In the genomic region with DNA sequence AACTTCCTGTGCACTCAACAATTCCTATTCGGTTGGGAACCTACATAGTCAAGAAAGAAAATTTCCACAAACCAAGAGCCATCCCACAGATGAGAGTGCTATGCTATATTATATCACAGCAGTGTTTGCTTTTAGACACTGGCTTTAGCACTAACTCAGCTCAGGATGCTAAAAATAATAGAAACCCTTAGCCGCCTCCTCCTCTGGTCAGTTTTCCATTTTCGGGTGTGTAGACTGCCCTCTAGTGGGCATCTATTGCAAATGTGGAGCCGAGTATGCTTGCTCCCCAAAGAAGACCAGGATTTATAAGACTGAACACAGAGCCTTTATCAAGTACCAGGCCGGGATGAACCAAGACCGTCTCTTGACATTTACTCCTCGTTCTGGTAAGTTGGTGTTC, we compare ENCODE assay signal across 9 mouse cellular contexts.
DNase-seq lines count a peak whose midpoint lies in the region; ATAC-seq lines count a peak whose summit lies in the region.
"Had no signal": no experiment of that assay in that cellular context is flagged by ENCODE, and none has a peak within 500 bp of the region (broad histone marks: within the 10 kb centered on the region; RNA-seq: fewer than 3 reads in every experiment).

No protein-coding gene starts in this region.

- DNase-seq in ovary, postnatal 14 days (ENCODE audit: low spot score): peak; percentile 36
- no peak for DNase-seq in ovary, postnatal 36 days (ENCODE audit: low spot score)
- peak; percentile 29 to 39 for DNase-seq in left cerebral cortex, postnatal 10 days (ENCODE audit: extremely low spot score in 1 of 2, low spot score in 2 of 2)
- DNase-seq in urinary bladder, postnatal 4 days (ENCODE audit: low spot score in 2 of 2): no peak
- no peak for DNase-seq in thymus, postnatal 4 days
- DNase-seq: liver, embryonic 13.5 days had no signal

- no peak overlapping the region for H3K4me2 ChIP-seq in hindbrain, embryonic 15.5 days
- no peak overlapping the region for H3K4me2 ChIP-seq in midbrain, embryonic 15.5 days
- H3K4me2 ChIP-seq: liver, embryonic 13.5 days had no signal

- H3K27ac ChIP-seq in hindbrain, embryonic 15.5 days (replicated peaks): no peak overlapping the region
- H3K27ac ChIP-seq in midbrain, embryonic 15.5 days: no peak overlapping the region
- H3K27ac ChIP-seq: liver, embryonic 13.5 days had no signal

- ATAC-seq in common myeloid progenitor, adult 5-6 weeks (replicated peaks; ENCODE audit: low read depth, poor library complexity, severe bottlenecking): peak; percentile 79
- ATAC-seq in hindbrain, embryonic 15.5 days (ENCODE audit: low FRiP score, low read depth): peak; percentile 63
- ATAC-seq in midbrain, embryonic 15.5 days (replicated peaks): peak; percentile 78

- WGBS in hindbrain, embryonic 15.5 days: 34% methylated on average over 7 of the region's 7 CpGs
- 26% methylated on average over 7 of the region's 7 CpGs for WGBS in midbrain, embryonic 15.5 days

- H3K36me3 ChIP-seq in hindbrain, embryonic 15.5 days: no peaks in the 10 kb centered on the region
- no peaks in the 10 kb centered on the region for H3K36me3 ChIP-seq in midbrain, embryonic 15.5 days (replicated peaks)
- H3K36me3 ChIP-seq: liver, embryonic 13.5 days had no signal

- no peaks in the 10 kb centered on the region for H3K4me1 ChIP-seq in hindbrain, embryonic 15.5 days (replicated peaks)
- H3K4me1 ChIP-seq in midbrain, embryonic 15.5 days: no peaks in the 10 kb centered on the region
- H3K4me1 ChIP-seq: liver, embryonic 13.5 days had no signal

- no peaks in the 10 kb centered on the region for H3K27me3 ChIP-seq in hindbrain, embryonic 15.5 days
- no peaks in the 10 kb centered on the region for H3K27me3 ChIP-seq in midbrain, embryonic 15.5 days (replicated peaks)
- H3K27me3 ChIP-seq: liver, embryonic 13.5 days had no signal

- H3K9me3 ChIP-seq in hindbrain, embryonic 15.5 days: no peaks in the 10 kb centered on the region
- H3K9me3 ChIP-seq in midbrain, embryonic 15.5 days: no peaks in the 10 kb centered on the region
- H3K9me3 ChIP-seq: liver, embryonic 13.5 days had no signal

- intact Hi-C loops in left cerebral cortex, postnatal 10 days (cut with DNase I): no loop called here

- H3K4me3 ChIP-seq in hindbrain, embryonic 15.5 days: no peak overlapping the region
- no peak overlapping the region for H3K4me3 ChIP-seq in midbrain, embryonic 15.5 days
- H3K4me3 ChIP-seq: liver, embryonic 13.5 days had no signal

- no peak overlapping the region for H3K9ac ChIP-seq in hindbrain, embryonic 15.5 days
- no peak overlapping the region for H3K9ac ChIP-seq in midbrain, embryonic 15.5 days
- H3K9ac ChIP-seq: liver, embryonic 13.5 days had no signal

Comparison
In these comparisons a context has a peak if more than half of its experiments do, and no peak if none do; other contexts are left out.
1. DNase-seq: peak in ovary, postnatal 14 days (single experiment) and left cerebral cortex, postnatal 10 days (2 of 2); none in ovary, postnatal 36 days (single experiment), urinary bladder, postnatal 4 days (0 of 2) and thymus, postnatal 4 days (single experiment).
2. Peak in every context shown above with its lines, with median percentiles within 50 percentile points of each other: ATAC-seq.